Mouse (Mus musculus) granulocyte monocyte progenitor cell, adult 5-6 weeks (primary cell): ENCODE measurements around the gene Mex3a. TPM values are rescaled to one million over a fixed set of nuclear protein-coding genes. Genes with fewer than 3 reads are reported as not detected.

Source experiments
- ATAC-seq: replicated peaks from 2 replicates; pipeline ENCODE4 v1.8.0; 2016; ENCODE audit warnings: mild to moderate bottlenecking, moderate TSS enrichment, inconsistent platforms; ENCODE audit not compliant: poor library complexity, severe bottlenecking
- total RNA-seq, 2 experiments: library from RNA; stranded (forward) in 1 of 2; stranded (reverse) in 1 of 2; fragments of 200-712, 200-1000 nt in 1 of 2; fragments of >200 nt in 1 of 2; fragmentation: Nextera tagmentation in 1 of 2; gene quantifications; 2 replicates each; pipeline ENCODE4 v1.2.3; 2014 to 2017

The Mex3a gene
- total RNA-seq, 2 experiments from 2014 or later: 1.7 to 3.8 TPM

- no peak for ATAC-seq
Measured at GRCm38 (mm10) chr3:88525021-88525420, 7.2 kb upstream of the Mex3a start.

- ATAC-seq: peak; percentile 80
Measured at GRCm38 (mm10) chr3:88526157-88527131, 5.8 kb upstream of the Mex3a start.

GRCm38 (mm10) chr3:88527565-88527964 is 4.6 kb upstream of the Mex3a start:
- no peak for ATAC-seq

- ATAC-seq: no peak
Measured at GRCm38 (mm10) chr3:88528646-88529045, 3.5 kb upstream of the Mex3a start.

GRCm38 (mm10) chr3:88529204-88530000 is 2.8 kb upstream of the Mex3a start:
- ATAC-seq: no peak

GRCm38 (mm10) chr3:88530082-88530864 is 1.9 kb upstream of the Mex3a start:
- ATAC-seq: no peak

GRCm38 (mm10) chr3:88531348-88532298 is 572 bp upstream of the Mex3a start:
- ATAC-seq: peak; percentile 58

GRCm38 (mm10) chr3:88532689-88533511 is 705 bp downstream of the Mex3a start:
- ATAC-seq: 0 out of 2 replicates have a peak, but pooled peaks have one; percentile 2

- no peak for ATAC-seq
Measured at GRCm38 (mm10) chr3:88533706-88534105, 1.5 kb downstream of the Mex3a start.

GRCm38 (mm10) chr3:88535005-88535404 is 2.8 kb downstream of the Mex3a start:
- no peak for ATAC-seq

GRCm38 (mm10) chr3:88535527-88535926 is 3.3 kb downstream of the Mex3a start:
- no peak for ATAC-seq

- peak; percentile 58 for ATAC-seq
Measured at GRCm38 (mm10) chr3:88536103-88536930, 4.1 kb downstream of the Mex3a start.

GRCm38 (mm10) chr3:88537146-88537545 is 5.0 kb downstream of the Mex3a start:
- no peak for ATAC-seq

GRCm38 (mm10) chr3:88538271-88539145 is 6.3 kb downstream of the Mex3a start:
- ATAC-seq: no peak

- no peak for ATAC-seq
Measured at GRCm38 (mm10) chr3:88539397-88539796, 7.2 kb downstream of the Mex3a start.

- no peak for ATAC-seq
Measured at GRCm38 (mm10) chr3:88540085-88540484, 7.9 kb downstream of the Mex3a start.
